Mouse (Mus musculus) megakaryocyte-erythroid progenitor cell, adult 5 weeks (primary cell): ENCODE results near the gene Kif9. TPM values are rescaled to one million over a fixed set of nuclear protein-coding genes. Genes with fewer than 3 reads are reported as not detected.

Source experiments
- polyA plus RNA-seq: library from polyadenylated mRNA; stranded (reverse); fragments of >175 nt; gene quantifications from 2 replicates; pipeline ENCODE4 v1.2.3, GENCODE M21; 2012

The Kif9 gene
- polyA plus RNA-seq, result 0.01 and 0.12 TPM in 2 replicates

DNA sequence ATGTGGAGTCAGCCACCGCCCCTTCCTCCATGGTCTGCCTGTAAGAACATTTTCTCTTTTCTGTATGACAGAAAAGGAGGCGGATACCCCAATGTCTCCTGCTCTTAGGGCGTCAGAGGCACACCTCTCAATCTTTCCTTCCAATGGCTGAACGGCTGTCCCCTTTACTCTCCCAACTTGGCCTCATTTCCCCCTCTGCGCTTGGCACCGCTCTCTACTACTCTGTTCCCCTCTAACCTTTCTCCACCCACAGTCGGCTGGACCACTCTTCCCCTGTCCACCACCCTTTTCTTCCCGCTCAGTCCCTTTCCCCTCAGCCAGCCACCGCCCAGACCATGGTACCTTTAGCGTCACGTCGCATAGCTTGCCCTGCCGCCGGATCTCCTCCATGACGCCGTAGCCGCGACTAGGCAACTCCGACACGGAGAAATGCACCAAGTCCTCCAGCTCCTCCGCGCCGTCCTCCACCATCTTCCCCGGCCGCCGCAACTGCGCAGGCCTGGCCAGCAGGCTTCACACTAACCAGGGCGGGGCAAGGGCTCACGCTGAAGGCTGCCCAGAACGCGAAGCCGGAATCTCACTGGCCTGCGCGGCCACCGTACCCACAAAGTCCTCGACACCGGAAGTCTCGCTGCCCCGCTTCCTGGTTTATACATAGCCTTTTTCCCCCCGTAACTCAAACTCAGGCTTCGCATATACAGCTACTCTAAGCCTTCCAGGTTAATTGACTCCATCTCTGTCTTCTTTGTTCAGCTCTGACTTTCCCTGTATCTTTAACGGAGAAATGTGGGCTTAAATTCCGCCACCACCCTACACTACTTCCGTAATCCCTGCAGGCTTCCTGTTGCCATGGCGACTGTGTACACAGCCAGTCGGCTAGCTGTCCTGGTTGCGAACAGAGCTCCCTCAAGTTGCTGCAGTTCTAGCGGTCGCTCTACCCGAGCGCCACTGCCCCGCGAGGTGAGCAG is at the start of gene Kif9, which contains the start of gene Klhl18:
Kif9 (plus strand) TSS at position 835 of the 968 bp plus-strand sequence.
Klhl18 (minus strand) TSS at position 571 of the 968 bp plus-strand sequence.

DNA sequence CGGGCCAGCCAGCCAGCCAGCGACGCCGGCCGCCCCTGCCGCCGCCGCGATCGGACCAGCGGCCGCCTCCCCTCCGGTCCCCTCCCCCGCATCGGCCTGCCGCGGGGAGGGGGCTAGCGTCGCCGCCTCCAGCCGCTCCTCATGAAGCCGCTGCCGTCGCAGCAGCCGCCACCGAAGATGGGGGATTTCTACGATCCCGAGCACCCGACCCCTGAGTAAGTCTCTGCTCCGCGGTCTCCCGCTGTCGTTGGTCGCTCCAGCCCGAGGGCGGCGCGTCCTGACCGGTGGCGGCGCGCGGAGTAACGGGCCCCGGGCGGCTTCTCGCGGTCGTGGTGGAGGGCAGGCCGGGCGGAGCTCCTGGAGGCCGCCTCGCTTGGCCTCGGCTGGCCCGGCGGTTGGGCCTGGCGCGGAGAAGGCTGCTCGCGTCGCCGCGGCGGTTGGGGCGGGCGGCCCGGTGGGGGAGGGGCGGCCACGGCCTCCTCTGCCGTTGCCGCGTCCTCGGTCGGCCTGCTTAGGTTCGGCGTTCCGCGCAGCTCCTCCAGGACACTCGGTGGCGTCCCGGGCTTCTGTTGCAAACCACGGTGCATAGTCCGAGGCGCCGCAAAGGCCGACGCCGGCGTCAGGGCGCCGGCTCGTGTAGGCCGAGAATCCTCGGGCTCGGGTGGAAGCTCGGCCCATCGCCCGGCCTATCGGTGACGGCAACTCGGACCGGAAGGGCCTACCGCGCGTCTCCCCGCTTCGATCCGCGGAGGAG is 56.0 kb downstream of the Kif9 start, which contains the start of gene Setd2:
Setd2 (plus strand) TSS at position 60 of the 754 bp plus-strand sequence.

Other genes with a start within 250 kb of the Kif9 start
- 0.12 and 0.16 TPM in 2 replicates for gene Cspg5, start 233.2 kb upstream of the Kif9 start, polyA plus RNA-seq
- 8.0 and 8.1 TPM in 2 replicates for gene Elp6, start 171.8 kb upstream of the Kif9 start, polyA plus RNA-seq
- gene Scap, start 143.7 kb upstream of the Kif9 start, polyA plus RNA-seq, result 231 and 258 TPM in 2 replicates
- gene Ptpn23, start 68.7 kb upstream of the Kif9 start, polyA plus RNA-seq, result 63.0 and 96.4 TPM in 2 replicates
- gene Ngp, start 57.2 kb upstream of the Kif9 start, polyA plus RNA-seq, result 312 and 331 TPM in 2 replicates
- gene Klhl18, start 264 bp upstream of the Kif9 start, polyA plus RNA-seq, result 11.6 and 12.2 TPM in 2 replicates
- gene Setd2, start 55.6 kb downstream of the Kif9 start, polyA plus RNA-seq, result 12.9 and 21.6 TPM in 2 replicates
- gene Nradd, start 147.5 kb downstream of the Kif9 start, polyA plus RNA-seq, result 4.9 and 6.1 TPM in 2 replicates
- gene Nbeal2, start 177.2 kb downstream of the Kif9 start, polyA plus RNA-seq, result 74.5 and 76.5 TPM in 2 replicates
- gene Ccdc12, start 179.5 kb downstream of the Kif9 start, polyA plus RNA-seq, result 381 and 533 TPM in 2 replicates